Mouse (Mus musculus) heart, embryonic 14.5 days (tissue): ENCODE measurements around the gene Atp9a. TPM values are rescaled to one million over a fixed set of nuclear protein-coding genes. Genes with fewer than 3 reads are reported as not detected.

Experiments used
- ATAC-seq: fragments of 200-750 bp; cut with Nextera tagmentation; 2 replicates; pipeline ENCODE4 v1.8.0; 2017; ENCODE audit warnings: low read depth, moderate TSS enrichment; ENCODE audit not compliant: insufficient number of reproducible peaks, insufficient read depth, low FRiP score
- H3K27ac ChIP-seq, 2 experiments: fragments of 200-500 bp in 1 of 2; fragments of 300-500 bp in 1 of 2; sonication (generic) in 1 of 2; replicated peaks in 1 of 2; 2 replicates each; pipeline ENCODE4 v1.5.1; 2012 to 2014; ENCODE audit warnings: low read depth in 2 of 2, low read length in 2 of 2, control low read depth in 1 of 2, mild to moderate bottlenecking in 1 of 2, mixed read lengths in 1 of 2; ENCODE audit not compliant: control insufficient read depth in 1 of 2, insufficient read depth in 1 of 2
- H3K27me3 ChIP-seq: fragments of 300-500 bp; sonication (generic); 2 replicates; pipeline ENCODE4 v1.6.1; 2014; ENCODE audit warnings: mild to moderate bottlenecking, low read length, control low read depth; ENCODE audit not compliant: control insufficient read depth, insufficient read depth
- H3K36me3 ChIP-seq: fragments of 300-500 bp; sonication (generic); 2 replicates; pipeline ENCODE4 v1.6.1; 2014; ENCODE audit warnings: mild to moderate bottlenecking, control low read depth, low read length, mixed read lengths; ENCODE audit not compliant: control insufficient read depth, insufficient read depth
- H3K4me1 ChIP-seq, 2 experiments: fragments of 200-500 bp in 1 of 2; fragments of 300-500 bp in 1 of 2; sonication (generic) in 1 of 2; 2 replicates each; pipeline ENCODE4 v1.6.1; 2012 to 2014; ENCODE audit warnings: low read length in 2 of 2, control low read depth in 1 of 2, mixed read lengths in 1 of 2; ENCODE audit not compliant: control insufficient read depth in 2 of 2, insufficient read depth in 2 of 2
- H3K4me2 ChIP-seq: fragments of 300-500 bp; sonication (generic); 2 replicates; pipeline ENCODE4 v1.6.1; 2014; ENCODE audit warnings: mild to moderate bottlenecking, low read length
- H3K4me3 ChIP-seq, 2 experiments: fragments of 200-500 bp in 1 of 2; fragments of 300-500 bp in 1 of 2; sonication (generic) in 1 of 2; 2 replicates each; pipeline ENCODE4 v1.5.1; 2012 to 2014; ENCODE audit warnings: low read length in 2 of 2, mild to moderate bottlenecking in 2 of 2, control low read depth in 1 of 2, low read depth in 1 of 2, moderate library complexity in 1 of 2; ENCODE audit not compliant: control insufficient read depth in 1 of 2, insufficient read depth in 1 of 2
- H3K9ac ChIP-seq: fragments of 300-500 bp; sonication (generic); 2 replicates; pipeline ENCODE4 v1.6.1; 2014; ENCODE audit warnings: mild to moderate bottlenecking, low read length
- H3K9me3 ChIP-seq: fragments of 300-500 bp; sonication (generic); 2 replicates; pipeline ENCODE4 v1.6.1; 2016; ENCODE audit warnings: low read length, control low read depth; ENCODE audit not compliant: control insufficient read depth
- WGBS: fragments of 180-500 bp; shearing (Covaris S2); extraction: QIAGEN DNeasy Blood & Tissue Kit; methylation state at CpG from one replicate; pipeline ENCODE4 v1.1.7; 2014; 5-methylcytosine and 5-hydroxymethylcytosine counted together
- polyA plus RNA-seq: library from polyadenylated mRNA; unstranded; fragments of >200 nt; fragmentation: Nextera tagmentation; extraction: Ambion mirVana; gene quantifications from 2 replicates; pipeline ENCODE4 v1.2.1, GENCODE M21; 2014

The Atp9a gene
- polyA plus RNA-seq, 1 experiment from 2014 or later: 12.9 TPM

GRCm38 (mm10) chr2:168610941-168611340, 131.3 kb downstream of the Atp9a start:
- H3K27ac ChIP-seq: peak overlapping the region; percentile 58 to 63

GRCm38 (mm10) chr2:168609653-168610248, 132.5 kb downstream of the Atp9a start:
- WGBS: 77% methylated on average over 6 of the region's 6 CpGs
- no peak for ATAC-seq

More at GRCm38 (mm10) chr2:168610941-168611340, 131.3 kb downstream of the Atp9a start:
- H3K4me1 ChIP-seq: peaks cover 57 to 64% of the 10 kb centered on the region in 2 experiments
- H3K4me2 ChIP-seq: no peak overlapping the region
- 54% methylated on average over 3 of the region's 3 CpGs for WGBS
- no peaks in the 10 kb centered on the region for H3K9me3 ChIP-seq
- peak; percentile 32 for ATAC-seq
- H3K4me3 ChIP-seq: no peak overlapping the region
- no peaks in the 10 kb centered on the region for H3K36me3 ChIP-seq
- H3K9ac ChIP-seq: 0 out of 2 replicates have a peak overlapping the region, but pooled peaks have one; percentile 9
- no peaks in the 10 kb centered on the region for H3K27me3 ChIP-seq

GRCm38 (mm10) chr2:168608125-168608564, 134.1 kb downstream of the Atp9a start:
- Histone ChIP-seq H3K9ac (peak overlapping the region; percentile 65), H3K4me2 (0 out of 2 replicates have a peak overlapping the region, but pooled peaks have one; percentile 9)
- WGBS: 19% methylated on average over 9 of the region's 9 CpGs

More at GRCm38 (mm10) chr2:168609653-168610248, 132.5 kb downstream of the Atp9a start:
- Histone ChIP-seq H3K4me3 (no peak overlapping the region), H3K9ac (no peak overlapping the region), H3K4me1 (peaks cover 60 to 61% of the 10 kb centered on the region in 2 experiments), H3K4me2 (no peak overlapping the region), H3K27me3 (no peaks in the 10 kb centered on the region), H3K36me3 (no peaks in the 10 kb centered on the region), H3K27ac (no peak overlapping the region), H3K9me3 (no peaks in the 10 kb centered on the region)

GRCm38 (mm10) chr2:168604655-168605070, 137.5 kb downstream of the Atp9a start:
- peak; percentile 20; the same call in 1 of the 2 replicates for ATAC-seq
- WGBS: 9% methylated on average over 16 of the region's 16 CpGs
- Histone ChIP-seq H3K36me3 (no peaks in the 10 kb centered on the region), H3K27ac (peak overlapping the region; percentile 69 to 78), H3K4me2 (peak overlapping the region; percentile 14; the same call in 1 of the 2 replicates), H3K4me1 (peaks cover 54 to 71% of the 10 kb centered on the region in 2 experiments), H3K27me3 (peaks cover 8% of the 10 kb centered on the region; the same call in 1 of the 2 replicates), H3K9ac (peak overlapping the region; percentile 52), H3K4me3 (no peak overlapping the region), H3K9me3 (no peaks in the 10 kb centered on the region)

More at GRCm38 (mm10) chr2:168608125-168608564, 134.1 kb downstream of the Atp9a start:
- Histone ChIP-seq H3K4me3 (no peak overlapping the region), H3K27me3 (no peaks in the 10 kb centered on the region), H3K36me3 (no peaks in the 10 kb centered on the region), H3K27ac (peak overlapping the region; percentile 69 to 87), H3K9me3 (no peaks in the 10 kb centered on the region), H3K4me1 (peaks cover 56 to 60% of the 10 kb centered on the region in 2 experiments)
- ATAC-seq: peak; percentile 7; the same call in 1 of the 2 replicates

GRCm38 (mm10) chr2:168602387-168602741, 139.8 kb downstream of the Atp9a start:
- no peaks in the 10 kb centered on the region for H3K36me3 ChIP-seq
- H3K4me2 ChIP-seq: peak overlapping the region; percentile 98
- H3K9ac ChIP-seq: peak overlapping the region; percentile 77; the same call in 1 of the 2 replicates
- H3K9me3 ChIP-seq: no peaks in the 10 kb centered on the region
- no peak overlapping the region for H3K4me3 ChIP-seq
- WGBS: 40% methylated on average over 12 of the region's 12 CpGs
- peaks cover 36 to 50% of the 10 kb centered on the region in 2 experiments for H3K4me1 ChIP-seq
- peaks cover 11% of the 10 kb centered on the region; the same call in 1 of the 2 replicates for H3K27me3 ChIP-seq
- no peak overlapping the region for H3K27ac ChIP-seq
- ATAC-seq: no peak

- peaks cover 11% of the 10 kb centered on the region; the same call in 1 of the 2 replicates for H3K27me3 ChIP-seq
- peak within 1 kb of the TSS; percentile 45 to 58 for H3K4me3 ChIP-seq
- H3K9ac ChIP-seq: peak within 1 kb of the TSS; percentile 77
- peaks cover 34 to 44% of the 10 kb centered on the region in 2 experiments for H3K4me1 ChIP-seq
- no peaks in the 10 kb centered on the region for H3K9me3 ChIP-seq
- peak within 1 kb of the TSS in 1 of 2 experiments; percentile 62; a peak in 2 of 4 replicates for H3K27ac ChIP-seq
- no peaks in the 10 kb centered on the region for H3K36me3 ChIP-seq
- peak within 1 kb of the TSS; percentile 98 for H3K4me2 ChIP-seq
- 2% methylated on average over 55 of the region's 56 CpGs for WGBS
- ATAC-seq: peak; percentile 42
Observed at GRCm38 (mm10) chr2:168601491-168602386, 140.5 kb downstream of the Atp9a start, which contains the start of gene Nfatc2. Gene Nfatc2, minus strand, starts transcription at chr2:168601657.
